Mouse (Mus musculus): Measurements from ENCODE around the gene Rdx.

The Rdx gene

DNA sequence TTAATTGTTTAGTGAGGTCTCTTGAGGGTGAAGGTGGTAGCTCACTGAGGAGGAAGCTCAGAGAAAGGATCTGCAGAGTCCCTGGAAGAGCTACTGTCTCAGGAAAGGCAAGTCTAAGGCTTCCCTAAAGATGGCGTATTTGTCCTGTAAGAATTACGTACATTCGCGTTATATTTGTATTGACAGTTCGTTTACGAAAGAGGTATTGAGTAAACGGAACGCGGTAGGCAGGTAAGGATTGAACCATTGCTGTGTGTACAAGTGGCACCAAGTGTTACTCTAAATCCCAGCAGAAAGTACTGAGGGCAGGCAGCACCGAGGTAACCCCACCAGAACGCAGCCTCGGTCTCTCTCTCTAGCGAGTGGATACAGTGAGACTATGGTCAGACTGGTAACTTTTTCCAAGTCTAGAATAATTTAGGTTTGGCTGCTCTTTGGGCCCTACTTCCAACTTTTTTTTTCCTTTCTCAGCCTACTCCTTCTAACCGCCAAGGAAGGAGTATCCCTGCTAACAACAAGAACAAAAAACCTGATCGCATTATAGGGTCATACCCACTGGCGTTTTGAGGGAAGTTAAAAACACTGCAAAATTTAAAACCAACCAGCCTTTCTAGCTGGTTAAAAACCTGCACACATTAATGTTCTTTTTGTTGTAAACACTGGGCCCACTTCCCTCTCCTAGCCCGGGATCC is at the start of gene Rdx:
TSS of gene Rdx (plus strand) at position 45 of the 692 bp plus-strand sequence.
- no peak for DNase-seq (ENCODE audit: low spot score)

- DNase-seq (ENCODE audit: low spot score): no peak
These were observed 43.5 kb upstream of the Rdx start for GRCm38 (mm10) chr9:52003501-52003900.

GRCm38 (mm10) chr9:52007341-52007740 is 39.6 kb upstream of the Rdx start:
- no peak for DNase-seq (ENCODE audit: low spot score)

- DNase-seq (ENCODE audit: low spot score): no peak
These were observed 38.5 kb upstream of the Rdx start for GRCm38 (mm10) chr9:52008511-52008910.

DNA sequence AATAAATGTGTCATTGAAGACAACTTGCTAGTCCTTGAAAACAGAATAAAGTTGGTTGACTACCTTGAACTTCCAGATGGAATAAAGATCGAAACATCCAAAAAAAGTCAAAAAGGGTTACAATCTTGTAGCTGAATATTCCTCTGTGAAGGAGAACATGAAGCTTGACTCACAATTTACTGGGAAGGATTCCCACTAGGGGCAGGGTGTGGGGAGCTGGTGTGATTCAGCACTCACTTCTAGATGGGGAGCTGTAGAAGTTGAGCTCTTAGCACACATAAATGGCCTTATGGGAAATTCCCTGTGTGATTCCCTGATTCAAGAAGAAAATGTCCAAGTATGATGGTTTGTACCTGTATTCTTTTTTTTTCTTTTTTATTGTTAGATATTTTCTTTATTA is 34.7 kb upstream of the Rdx start:
- no peak for DNase-seq (ENCODE audit: low spot score)

DNA sequence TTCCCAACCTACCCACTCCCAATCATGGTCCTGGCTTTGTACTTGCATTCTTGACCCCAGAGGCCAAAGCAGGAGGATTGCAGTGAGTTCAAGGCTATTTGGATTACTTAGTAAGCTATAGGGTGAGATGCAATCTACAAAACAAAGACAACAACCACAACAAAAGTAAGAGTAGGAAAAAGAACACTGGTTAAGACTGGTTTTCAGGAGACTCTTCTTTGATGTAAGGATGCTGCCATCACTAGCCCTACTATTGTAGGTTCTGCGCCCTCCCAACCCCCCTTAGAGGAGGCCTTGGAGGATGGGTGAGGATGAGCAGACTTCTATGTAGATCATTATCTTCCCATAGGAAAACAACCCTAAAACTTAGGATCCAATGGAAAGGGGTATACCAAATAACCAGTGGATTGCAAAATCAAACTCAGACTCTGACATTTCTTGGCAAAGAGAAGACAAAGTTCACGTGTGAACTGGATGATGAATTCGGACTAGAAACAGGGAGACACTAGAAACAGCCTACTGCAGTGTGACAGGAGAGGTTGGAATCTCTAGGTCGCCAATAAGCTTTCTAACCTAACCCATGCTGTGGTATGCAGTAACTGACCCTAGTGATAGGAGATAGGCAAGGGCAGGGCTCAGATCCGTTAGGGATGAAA is 34.1 kb upstream of the Rdx start:
- no peak for DNase-seq (ENCODE audit: low spot score)

GRCm38 (mm10) chr9:52013900-52014455 is 33.0 kb upstream of the Rdx start:
- DNase-seq (ENCODE audit: low spot score): no peak

- no peak for DNase-seq (ENCODE audit: low spot score)
These were observed 29.9 kb upstream of the Rdx start for GRCm38 (mm10) chr9:52017091-52017490.

GRCm38 (mm10) chr9:52017824-52018223 is 29.1 kb upstream of the Rdx start:
- DNase-seq (ENCODE audit: low spot score): no peak

DNA sequence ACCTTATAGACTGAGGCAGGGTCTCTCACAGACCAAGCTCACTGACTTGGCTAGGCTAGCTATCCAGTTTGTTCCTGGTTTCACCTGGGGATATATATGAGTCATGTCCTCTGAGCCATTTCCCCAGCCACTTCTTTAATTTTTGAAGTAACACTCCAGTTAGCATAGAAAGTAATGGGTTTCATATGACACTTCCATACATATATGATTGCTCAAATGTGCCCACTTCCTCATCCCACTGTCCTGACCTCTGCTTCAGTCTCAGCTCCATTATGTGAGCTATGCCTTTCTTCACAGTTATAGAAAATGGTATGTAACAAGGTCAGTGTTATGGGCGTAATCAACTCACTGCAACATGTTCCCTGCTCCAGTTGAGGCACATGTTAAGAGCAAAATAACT is 28.5 kb upstream of the Rdx start:
- DNase-seq (ENCODE audit: low spot score): no peak

- DNase-seq (ENCODE audit: low spot score): no peak
These were observed 19.5 kb upstream of the Rdx start for GRCm38 (mm10) chr9:52027257-52028020.

DNA sequence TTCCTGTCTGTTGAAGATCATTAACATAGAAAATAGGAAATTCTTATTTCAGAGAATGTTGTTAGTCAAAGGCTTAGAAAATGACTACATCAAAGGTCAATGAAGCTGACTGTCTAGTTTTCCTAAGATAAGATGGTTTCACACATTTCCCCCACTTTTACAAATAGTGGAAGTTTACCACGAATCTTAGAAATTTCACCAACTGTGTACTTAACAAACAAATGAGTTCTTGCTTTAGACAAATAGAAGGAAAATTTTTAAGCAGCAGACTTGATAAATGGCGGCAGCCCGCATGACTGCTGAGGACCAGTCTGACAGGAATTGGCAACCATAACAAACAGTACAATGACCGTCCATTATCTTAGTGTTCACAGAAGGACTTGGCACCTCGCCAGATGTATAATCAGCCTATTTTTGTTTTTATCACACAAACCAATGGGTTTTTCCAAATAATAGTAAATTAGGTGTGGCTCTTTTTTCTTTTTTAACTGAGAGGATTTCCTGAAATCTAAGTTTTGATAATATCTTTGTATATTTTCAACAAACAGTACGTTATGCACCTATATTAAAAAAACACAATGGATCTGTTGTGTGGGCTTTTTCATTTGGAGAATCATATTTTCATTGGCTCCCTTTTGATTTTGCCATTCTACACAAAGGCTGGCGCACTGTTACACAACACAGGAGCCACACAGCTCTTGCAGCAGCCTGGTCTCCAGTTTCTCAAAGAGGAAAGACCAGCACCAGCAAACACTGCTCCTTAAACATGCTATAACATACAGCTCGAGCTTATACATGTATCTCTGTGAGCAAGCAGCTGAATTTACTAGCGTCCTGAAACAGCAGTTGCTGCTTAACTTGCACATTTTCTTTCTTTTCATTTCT is 18.2 kb upstream of the Rdx start:
- DNase-seq (ENCODE audit: low spot score): peak; percentile 4

- no peak for DNase-seq (ENCODE audit: low spot score)
These were observed 15.5 kb upstream of the Rdx start for GRCm38 (mm10) chr9:52031501-52031900.

DNA sequence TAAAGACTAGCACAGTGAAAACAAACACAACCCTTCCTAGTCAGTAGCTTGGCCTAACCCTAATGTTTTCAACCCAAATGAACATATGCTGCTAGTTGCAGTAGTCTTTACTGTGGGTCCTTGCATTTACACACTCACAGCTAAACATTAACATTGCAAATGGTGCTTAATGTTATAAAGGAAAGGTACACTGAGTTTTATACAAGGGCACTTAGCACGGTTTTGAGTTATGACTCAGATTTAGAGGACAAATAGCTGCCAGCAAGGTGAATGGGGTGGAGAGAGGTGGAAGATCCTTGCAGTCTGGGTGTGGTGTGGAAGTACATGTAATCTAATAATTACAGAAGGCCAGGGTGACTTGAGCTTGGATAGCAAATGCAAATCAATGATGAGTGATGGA is 9.5 kb upstream of the Rdx start:
- DNase-seq (ENCODE audit: low spot score): no peak

DNA sequence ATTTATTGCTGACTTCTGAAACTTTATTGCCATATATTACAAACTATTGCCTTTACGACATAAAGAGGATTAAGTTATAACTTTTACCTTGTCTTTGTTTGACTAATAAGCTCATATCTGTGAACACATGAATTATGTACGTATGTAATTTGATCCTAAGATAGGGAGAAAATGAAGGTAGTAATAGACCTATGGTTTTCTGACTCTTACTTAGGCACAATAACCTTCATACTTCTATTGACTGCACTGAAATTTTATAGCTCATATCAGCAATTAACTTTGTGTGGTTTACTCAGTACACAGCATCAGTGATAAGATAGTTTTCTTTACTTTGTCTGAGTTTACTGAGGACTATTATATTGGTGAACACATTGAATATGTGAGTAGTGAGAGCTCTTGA is 5.3 kb upstream of the Rdx start:
- DNase-seq (ENCODE audit: low spot score): no peak

GRCm38 (mm10) chr9:52046686-52047085 is 287 bp upstream of the Rdx start:
- DNase-seq (ENCODE audit: low spot score): no peak

DNA sequence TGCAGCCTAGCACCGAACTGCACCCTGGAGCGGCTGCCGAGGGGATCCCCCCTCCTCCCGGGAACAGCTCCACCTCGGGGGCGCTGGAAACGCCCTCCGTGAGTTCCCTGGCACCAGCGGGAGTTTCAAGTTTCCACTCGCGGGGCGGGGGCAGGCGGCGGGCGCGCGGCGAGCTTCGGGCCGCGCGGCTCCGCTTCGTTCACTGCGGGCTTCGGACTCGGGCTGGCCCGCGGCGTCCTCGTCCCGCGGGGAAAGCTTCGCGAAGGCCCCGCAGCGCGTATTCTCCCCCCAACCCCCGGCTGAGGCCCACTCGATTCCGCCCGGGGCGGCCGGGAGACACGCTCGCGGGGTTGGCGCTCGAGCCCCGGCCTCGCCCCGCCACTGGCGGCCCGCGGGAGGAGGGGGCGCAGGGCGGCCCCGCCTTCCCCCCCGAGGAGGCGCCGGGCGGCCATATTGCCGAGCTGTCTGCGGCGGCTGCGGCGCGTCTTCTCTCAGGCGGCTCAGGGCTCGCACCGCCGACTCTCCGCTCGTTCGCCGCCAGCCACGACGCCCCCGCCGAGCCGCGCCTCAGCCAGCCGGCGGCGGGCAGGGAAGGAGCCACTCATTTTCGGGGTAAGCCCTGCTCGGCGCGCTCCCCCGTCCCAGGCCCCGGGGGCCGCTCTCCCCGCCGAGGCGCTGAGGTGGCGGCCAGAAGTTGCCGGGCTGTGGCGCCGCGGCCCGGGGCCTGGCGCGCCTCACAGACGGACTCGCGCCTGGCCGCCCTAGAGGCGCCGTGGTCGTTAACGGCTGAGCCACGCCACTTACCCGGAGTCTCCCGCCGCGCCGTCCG is 1.1 kb downstream of the Rdx start:
- peak; percentile 73 for DNase-seq (ENCODE audit: low spot score)

- DNase-seq (ENCODE audit: low spot score): peak; percentile 46
These were observed 1.7 kb downstream of the Rdx start for GRCm38 (mm10) chr9:52048650-52049081.

- no peak for DNase-seq (ENCODE audit: low spot score)
These were observed 2.6 kb downstream of the Rdx start for GRCm38 (mm10) chr9:52049605-52050004.

DNA sequence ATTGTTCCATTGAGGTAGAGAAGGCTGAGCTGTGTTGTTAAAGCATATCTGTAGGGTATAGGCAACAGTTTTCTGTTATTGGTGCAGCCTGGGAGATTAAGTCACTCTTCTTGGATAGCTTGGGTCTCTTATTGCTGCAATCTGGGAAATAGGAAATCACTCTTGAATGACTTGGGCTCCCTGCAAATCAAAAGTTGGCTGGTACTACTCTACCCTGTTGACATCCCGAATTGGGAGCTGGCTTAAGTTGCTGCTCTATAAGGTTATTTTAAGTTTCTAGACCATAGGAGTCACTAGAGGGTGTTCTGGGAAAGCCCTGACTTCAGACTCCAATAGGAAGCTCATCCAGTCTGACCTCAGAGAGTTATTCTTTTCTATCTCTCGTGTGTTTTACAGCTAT is 3.4 kb downstream of the Rdx start:
- DNase-seq (ENCODE audit: low spot score): no peak

GRCm38 (mm10) chr9:52052221-52052620 is 5.2 kb downstream of the Rdx start:
- DNase-seq (ENCODE audit: low spot score): no peak

Measured in urinary bladder, postnatal 25 days (tissue).